Mouse (Mus musculus): ENCODE measurements around the gene Fbxw7. TPM values are rescaled to one million over a fixed set of nuclear protein-coding genes. Genes with fewer than 3 reads are reported as not detected.

The Fbxw7 gene
- polyA plus RNA-seq, 1 experiment from 2014 or later = 3.8 TPM

GRCm38 (mm10) chr3:84826938-84827337 lies 11.9 kb downstream of the Fbxw7 start:
- ATAC-seq (ENCODE audit: low read depth) (no peak), DNase-seq (no peak)
- Histone ChIP-seq H3K27ac (no peak overlapping the region), H3K4me1 (replicated peaks) (peaks cover 21% of the 10 kb centered on the region), H3K9ac (no peak overlapping the region), H3K9me3 (replicated peaks) (no peaks in the 10 kb centered on the region), H3K4me2 (no peak overlapping the region), H3K4me3 (replicated peaks) (no peak overlapping the region), H3K36me3 (no peaks in the 10 kb centered on the region; the same call in 1 of the 2 replicates), H3K27me3 (no peaks in the 10 kb centered on the region)
- 72% methylated on average over 3 of the region's 3 CpGs for WGBS (ENCODE audit: insufficient replicate concordance)

GRCm38 (mm10) chr3:84827617-84828016 lies 12.5 kb downstream of the Fbxw7 start:
- Histone ChIP-seq H3K36me3 (no peaks in the 10 kb centered on the region; the same call in 1 of the 2 replicates), H3K4me3 (replicated peaks) (no peak overlapping the region), H3K9ac (no peak overlapping the region), H3K4me1 (replicated peaks) (peaks cover 21% of the 10 kb centered on the region), H3K27ac (no peak overlapping the region), H3K9me3 (replicated peaks) (no peaks in the 10 kb centered on the region), H3K27me3 (no peaks in the 10 kb centered on the region), H3K4me2 (no peak overlapping the region)
- ATAC-seq (ENCODE audit: low read depth) (no peak), DNase-seq (no peak)
- 79% methylated on average over 4 of the region's 4 CpGs for WGBS (ENCODE audit: insufficient replicate concordance)

GRCm38 (mm10) chr3:84829366-84829765 lies 14.3 kb downstream of the Fbxw7 start:
- no peak overlapping the region for H3K4me2 ChIP-seq
- no peak overlapping the region for H3K4me3 ChIP-seq (replicated peaks)
- 81% methylated on average over 1 of the region's 1 CpGs for WGBS (ENCODE audit: insufficient replicate concordance)
- no peak overlapping the region for H3K9ac ChIP-seq
- no peaks in the 10 kb centered on the region for H3K9me3 ChIP-seq (replicated peaks)
- no peak overlapping the region for H3K27ac ChIP-seq
- no peaks in the 10 kb centered on the region; the same call in 1 of the 2 replicates for H3K36me3 ChIP-seq
- peaks cover 23% of the 10 kb centered on the region for H3K4me1 ChIP-seq (replicated peaks)
- DNase-seq = no peak
- ATAC-seq (ENCODE audit: low read depth) = no peak
- H3K27me3 ChIP-seq = no peaks in the 10 kb centered on the region

- 47% methylated on average over 5 of the region's 5 CpGs for WGBS (ENCODE audit: insufficient replicate concordance)
- no peak overlapping the region for H3K4me2 ChIP-seq
- no peak overlapping the region for H3K4me3 ChIP-seq (replicated peaks)
- no peaks in the 10 kb centered on the region for H3K27me3 ChIP-seq
- no peak overlapping the region for H3K9ac ChIP-seq
- H3K4me1 ChIP-seq (replicated peaks) = peaks cover 14% of the 10 kb centered on the region
- H3K9me3 ChIP-seq (replicated peaks) = no peaks in the 10 kb centered on the region
- H3K27ac ChIP-seq = no peak overlapping the region
- 0 out of 2 replicates have a peak, but pooled peaks cover 3% of the 10 kb centered on the region for H3K36me3 ChIP-seq
- ATAC-seq (ENCODE audit: low read depth) (peak; percentile 57; the same call in 1 of the 2 replicates), DNase-seq (no peak)
Observed at GRCm38 (mm10) chr3:84836029-84836428, 21.0 kb downstream of the Fbxw7 start.

- WGBS (ENCODE audit: insufficient replicate concordance) = 70% methylated on average over 3 of the region's 3 CpGs
- Histone ChIP-seq H3K36me3 (0 out of 2 replicates have a peak, but pooled peaks cover 3% of the 10 kb centered on the region), H3K4me3 (replicated peaks) (no peak overlapping the region), H3K4me1 (replicated peaks) (peaks cover 14% of the 10 kb centered on the region), H3K9ac (no peak overlapping the region), H3K9me3 (replicated peaks) (no peaks in the 10 kb centered on the region), H3K27me3 (no peaks in the 10 kb centered on the region), H3K4me2 (no peak overlapping the region), H3K27ac (no peak overlapping the region)
- no peak for ATAC-seq (ENCODE audit: low read depth)
- no peak for DNase-seq
Observed at GRCm38 (mm10) chr3:84837984-84838383, 22.9 kb downstream of the Fbxw7 start.

- H3K27ac ChIP-seq = no peak overlapping the region
- H3K9me3 ChIP-seq (replicated peaks) = no peaks in the 10 kb centered on the region
- H3K36me3 ChIP-seq = 0 out of 2 replicates have a peak, but pooled peaks cover 3% of the 10 kb centered on the region
- ATAC-seq (ENCODE audit: low read depth) = no peak
- H3K4me2 ChIP-seq = no peak overlapping the region
- no peak for DNase-seq
- H3K27me3 ChIP-seq = no peaks in the 10 kb centered on the region
- H3K9ac ChIP-seq = no peak overlapping the region
- H3K4me3 ChIP-seq (replicated peaks) = no peak overlapping the region
- 74% methylated on average over 5 of the region's 5 CpGs for WGBS (ENCODE audit: insufficient replicate concordance)
- H3K4me1 ChIP-seq (replicated peaks) = peaks cover 11% of the 10 kb centered on the region; the same call in 1 of the 2 replicates
Observed at GRCm38 (mm10) chr3:84839499-84839898, 24.4 kb downstream of the Fbxw7 start.

GRCm38 (mm10) chr3:84841271-84841670 lies 26.2 kb downstream of the Fbxw7 start:
- no peaks in the 10 kb centered on the region for H3K9me3 ChIP-seq (replicated peaks)
- peaks cover 7% of the 10 kb centered on the region; the same call in 1 of the 2 replicates for H3K4me1 ChIP-seq (replicated peaks)
- no peaks in the 10 kb centered on the region for H3K27me3 ChIP-seq
- DNase-seq (no peak), ATAC-seq (ENCODE audit: low read depth) (no peak)
- no peak overlapping the region for H3K4me2 ChIP-seq
- H3K36me3 ChIP-seq = 0 out of 2 replicates have a peak, but pooled peaks cover 3% of the 10 kb centered on the region
- H3K27ac ChIP-seq = no peak overlapping the region
- no peak overlapping the region for H3K9ac ChIP-seq
- no peak overlapping the region for H3K4me3 ChIP-seq (replicated peaks)
- WGBS (ENCODE audit: insufficient replicate concordance) = 75% methylated on average over 4 of the region's 4 CpGs

- WGBS (ENCODE audit: insufficient replicate concordance) = 60% methylated on average over 2 of the region's 2 CpGs
Observed at GRCm38 (mm10) chr3:84842793-84843192, 27.7 kb downstream of the Fbxw7 start.

GRCm38 (mm10) chr3:84843594-84843993 lies 28.5 kb downstream of the Fbxw7 start:
- Histone ChIP-seq H3K36me3 (no peaks in the 10 kb centered on the region), H3K4me2 (no peak overlapping the region), H3K9me3 (replicated peaks) (no peaks in the 10 kb centered on the region), H3K27me3 (no peaks in the 10 kb centered on the region), H3K4me3 (replicated peaks) (no peak overlapping the region), H3K4me1 (replicated peaks) (peaks cover 15% of the 10 kb centered on the region), H3K9ac (no peak overlapping the region), H3K27ac (no peak overlapping the region)
- DNase-seq = peak; percentile 23
- 30% methylated on average over 1 of the region's 1 CpGs for WGBS (ENCODE audit: insufficient replicate concordance)
- no peak for ATAC-seq (ENCODE audit: low read depth)

More at GRCm38 (mm10) chr3:84842793-84843192, 27.7 kb downstream of the Fbxw7 start:
- Histone ChIP-seq H3K4me2 (no peak overlapping the region), H3K27me3 (no peaks in the 10 kb centered on the region), H3K36me3 (no peaks in the 10 kb centered on the region), H3K9me3 (replicated peaks) (no peaks in the 10 kb centered on the region), H3K27ac (no peak overlapping the region), H3K9ac (no peak overlapping the region), H3K4me3 (replicated peaks) (no peak overlapping the region), H3K4me1 (replicated peaks) (peaks cover 10% of the 10 kb centered on the region; the same call in 1 of the 2 replicates)
- ATAC-seq (ENCODE audit: low read depth) = no peak
- no peak for DNase-seq

- Histone ChIP-seq H3K27ac (no peak overlapping the region), H3K9me3 (replicated peaks) (no peaks in the 10 kb centered on the region), H3K27me3 (no peaks in the 10 kb centered on the region), H3K9ac (no peak overlapping the region), H3K36me3 (no peaks in the 10 kb centered on the region), H3K4me1 (replicated peaks) (peaks cover 33% of the 10 kb centered on the region), H3K4me2 (no peak overlapping the region), H3K4me3 (replicated peaks) (no peak overlapping the region)
- WGBS (ENCODE audit: insufficient replicate concordance) = 35% methylated on average over 4 of the region's 4 CpGs
- ATAC-seq (ENCODE audit: low read depth) (peak; percentile 39; the same call in 1 of the 2 replicates), DNase-seq (peak; percentile 8)
Observed at GRCm38 (mm10) chr3:84848798-84849197, 33.7 kb downstream of the Fbxw7 start.

GRCm38 (mm10) chr3:84850418-84850817 lies 35.4 kb downstream of the Fbxw7 start:
- Histone ChIP-seq H3K9me3 (replicated peaks) (no peaks in the 10 kb centered on the region), H3K4me3 (replicated peaks) (no peak overlapping the region), H3K4me1 (replicated peaks) (peaks cover 39% of the 10 kb centered on the region), H3K4me2 (no peak overlapping the region), H3K27ac (no peak overlapping the region), H3K27me3 (no peaks in the 10 kb centered on the region), H3K9ac (no peak overlapping the region), H3K36me3 (no peaks in the 10 kb centered on the region)
- ATAC-seq (ENCODE audit: low read depth) (no peak), DNase-seq (no peak)
- 69% methylated on average over 1 of the region's 1 CpGs for WGBS (ENCODE audit: insufficient replicate concordance)

- no peak overlapping the region for H3K4me3 ChIP-seq (replicated peaks)
- DNase-seq = no peak
- H3K27me3 ChIP-seq = no peaks in the 10 kb centered on the region
- H3K9me3 ChIP-seq (replicated peaks) = no peaks in the 10 kb centered on the region
- peaks cover 34% of the 10 kb centered on the region for H3K4me1 ChIP-seq (replicated peaks)
- no peak overlapping the region for H3K9ac ChIP-seq
- H3K36me3 ChIP-seq = no peaks in the 10 kb centered on the region
- H3K27ac ChIP-seq = no peak overlapping the region
- WGBS (ENCODE audit: insufficient replicate concordance) = 62% methylated on average over 1 of the region's 1 CpGs
- no peak overlapping the region for H3K4me2 ChIP-seq
- ATAC-seq (ENCODE audit: low read depth) = no peak
Observed at GRCm38 (mm10) chr3:84851801-84852200, 36.7 kb downstream of the Fbxw7 start.
